Mouse (Mus musculus) thymus, adult 2 months (tissue): Measurements from ENCODE around the gene Svip. TPM values are rescaled to one million over a fixed set of nuclear protein-coding genes. Genes with fewer than 3 reads are reported as not detected.

ENCODE experiments used
- DNase-seq: peaks from one replicate; pipeline ENCODE4 v3.0.0; 2021
- H3K27ac ChIP-seq: fragments of 200-500 bp; 2 replicates; pipeline ENCODE4 v1.5.1; 2012; ENCODE audit warnings: low read length, control low read depth; ENCODE audit not compliant: control insufficient read depth, insufficient read depth
- H3K27me3 ChIP-seq: fragments of 200-500 bp; 2 replicates; pipeline ENCODE4 v1.6.1; 2012; ENCODE audit warnings: mild to moderate bottlenecking, low read length, moderate library complexity, mixed read lengths; ENCODE audit not compliant: control insufficient read depth, insufficient read depth
- H3K36me3 ChIP-seq: fragments of 200-500 bp; 2 replicates; pipeline ENCODE4 v1.6.1; 2012; ENCODE audit warnings: mild to moderate bottlenecking, low read length, moderate library complexity; ENCODE audit not compliant: control insufficient read depth, insufficient read depth
- H3K4me1 ChIP-seq: fragments of 200-500 bp; replicated peaks from 2 replicates; pipeline ENCODE4 v1.6.1; 2012; ENCODE audit warnings: low read length; ENCODE audit not compliant: control insufficient read depth, insufficient read depth
- H3K4me3 ChIP-seq: fragments of 200-500 bp; 2 replicates; pipeline ENCODE4 v1.5.1; 2012; ENCODE audit warnings: mild to moderate bottlenecking, low read length, control low read depth, moderate library complexity; ENCODE audit not compliant: control insufficient read depth, insufficient read depth
- CTCF ChIP-seq: fragments of 200-500 bp; IDR thresholded peaks from 2 replicates; pipeline ENCODE4 v1.5.1; 2012; ENCODE audit warnings: mild to moderate bottlenecking, control low read depth, low read length, moderate library complexity, borderline replicate concordance; ENCODE audit not compliant: control insufficient read depth, poor library complexity, insufficient read depth; ENCODE audit errors: extremely low read depth
- POLR2A ChIP-seq: fragments of 200-500 bp; IDR thresholded peaks from 2 replicates; pipeline ENCODE4 v1.6.1; 2012; ENCODE audit warnings: mild to moderate bottlenecking, low read length, control low read depth, moderate library complexity; ENCODE audit not compliant: control insufficient read depth, poor library complexity, insufficient read depth; ENCODE audit errors: extremely low read depth
- WGBS: fragments of 180-500 bp; shearing (Covaris S2); methylation state at CpG from one replicate; pipeline ENCODE4 v1.1.7; 2018; 5-methylcytosine and 5-hydroxymethylcytosine counted together
- polyA plus RNA-seq: library from polyadenylated mRNA; depleted of rRNA; stranded (reverse); fragments of >200 nt; gene quantifications from 2 replicates; pipeline ENCODE4 v1.2.3, GENCODE M21; 2012; rRNA removed

The Svip gene
- 0.34 and 0.61 TPM in 2 replicates for polyA plus RNA-seq

DNA sequence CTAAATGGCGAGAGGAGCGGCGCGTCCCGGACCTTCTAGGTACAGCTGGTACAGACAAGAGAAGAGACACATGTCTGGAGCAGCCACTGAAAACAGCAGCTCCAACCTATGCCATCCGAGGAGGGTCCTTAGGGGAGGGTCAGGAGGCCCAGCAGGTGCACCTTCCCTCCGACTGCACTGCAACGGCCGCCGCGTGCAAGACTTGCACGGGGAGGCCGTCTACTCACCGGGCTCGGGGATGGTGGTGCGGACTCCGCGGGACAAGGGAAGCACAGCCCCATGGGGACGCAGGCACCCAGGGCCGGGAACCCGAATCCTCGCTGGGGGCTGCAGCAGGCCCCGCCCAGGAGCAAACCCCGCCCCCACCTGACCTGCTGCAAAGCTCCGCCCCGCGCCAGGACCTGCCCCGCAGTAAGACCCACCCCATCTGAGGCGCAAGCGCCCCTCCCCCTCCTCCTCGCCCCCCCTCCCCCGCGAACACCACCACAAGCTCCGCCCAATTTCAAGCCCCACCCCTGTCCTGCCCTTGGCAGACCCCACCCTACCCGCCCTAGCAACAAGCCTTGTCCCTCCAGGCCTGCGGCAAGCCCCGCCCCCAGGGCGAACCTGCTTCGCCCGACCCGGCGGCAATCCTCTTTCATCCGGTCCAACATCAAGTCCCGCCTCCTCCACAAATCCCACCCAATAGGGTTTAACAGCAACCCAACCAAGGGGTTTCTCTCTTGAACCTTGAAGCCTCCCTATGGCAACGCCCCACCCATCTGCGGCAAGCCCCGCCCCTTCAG, at the start of gene Svip:
TSS of gene Svip (minus strand) at position 508 of the 785 bp plus-strand sequence.
- no peaks in the 10 kb centered on the region; the same call in 1 of the 2 replicates for H3K27me3 ChIP-seq
- no peak within 1 kb of the TSS for H3K27ac ChIP-seq
- H3K4me1 ChIP-seq = no peaks in the 10 kb centered on the region
- DNase-seq = peak; percentile 43
- H3K36me3 ChIP-seq = no peaks in the 10 kb centered on the region
- H3K4me3 ChIP-seq = peak within 1 kb of the TSS; percentile 40
- TF ChIP-seq POLR2A (no peak), CTCF (no peak)
- WGBS = under 1% methylated on average over 44 of the region's 47 CpGs

GRCm38 (mm10) chr7:52037600-52038582, 32.1 kb upstream of the Svip start:
- Histone ChIP-seq H3K4me3 (no peak overlapping the region), H3K27ac (no peak overlapping the region), H3K27me3 (no peaks in the 10 kb centered on the region), H3K36me3 (no peaks in the 10 kb centered on the region), H3K4me1 (no peaks in the 10 kb centered on the region)
- WGBS = 52% methylated on average over 8 of the region's 8 CpGs
- TF ChIP-seq CTCF = no peak
- DNase-seq = no peak

DNA sequence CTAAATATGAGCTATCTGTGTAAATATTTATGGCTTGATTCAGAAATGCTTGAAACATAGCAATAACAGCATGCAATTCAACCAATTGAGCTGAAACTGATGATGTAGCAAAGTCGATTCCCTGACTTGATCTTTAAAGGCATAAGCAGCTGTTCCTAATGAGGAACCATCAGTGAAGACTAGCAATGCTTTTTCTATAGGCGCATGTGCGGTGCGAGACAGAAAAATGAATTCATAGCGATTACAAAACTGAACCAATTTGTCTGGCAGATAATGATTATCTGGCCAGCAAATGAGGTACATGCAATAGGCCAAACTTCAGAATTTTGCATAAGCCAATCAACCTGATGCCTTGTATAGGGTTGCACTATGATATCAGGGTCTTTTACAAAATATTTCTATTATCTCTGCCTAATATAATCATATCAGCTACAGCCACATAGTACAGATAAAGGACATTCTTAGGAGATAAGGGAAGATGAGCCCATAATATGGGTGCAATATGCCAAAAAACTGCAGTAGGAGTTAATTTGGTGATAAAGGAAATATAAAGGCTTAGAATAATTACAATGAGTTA, 18.3 kb upstream of the Svip start:
- no peaks in the 10 kb centered on the region for H3K4me1 ChIP-seq
- H3K36me3 ChIP-seq = no peaks in the 10 kb centered on the region
- no peak for TF ChIP-seq POLR2A
- TF ChIP-seq CTCF = no peak
- H3K27me3 ChIP-seq = no peaks in the 10 kb centered on the region
- no peak overlapping the region for H3K27ac ChIP-seq
- 94% methylated on average over 5 of the region's 5 CpGs for WGBS
- no peak for DNase-seq
- H3K4me3 ChIP-seq = no peak overlapping the region

DNA sequence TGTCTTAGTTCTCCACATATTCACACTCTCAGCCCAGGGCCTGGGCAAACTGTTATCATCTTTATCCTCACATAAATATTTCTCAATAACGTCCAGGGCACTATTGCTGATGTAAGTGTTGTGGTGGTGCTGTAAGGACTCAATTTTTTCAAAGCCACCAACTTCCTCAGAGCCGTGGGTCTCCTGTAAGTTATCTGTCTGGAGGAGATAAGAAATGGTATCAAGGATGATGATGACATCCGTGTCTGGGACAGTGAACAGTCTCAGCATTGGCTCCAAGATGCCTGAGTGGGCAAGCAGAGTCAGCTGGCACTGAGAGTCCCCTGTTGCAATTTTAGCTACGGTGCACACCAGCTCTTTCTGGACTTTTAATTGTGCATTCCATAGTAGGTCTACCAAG, 16.2 kb upstream of the Svip start:
- Histone ChIP-seq H3K4me1 (no peaks in the 10 kb centered on the region), H3K36me3 (no peaks in the 10 kb centered on the region), H3K27me3 (no peaks in the 10 kb centered on the region), H3K4me3 (no peak overlapping the region), H3K27ac (no peak overlapping the region)
- TF ChIP-seq CTCF = no peak
- DNase-seq = no peak
- 79% methylated on average over 4 of the region's 4 CpGs for WGBS

- no peak for DNase-seq
- no peak within 1 kb of the TSS for H3K4me3 ChIP-seq
- no peaks in the 10 kb centered on the region for H3K27me3 ChIP-seq
- WGBS = 82% methylated on average over 3 of the region's 3 CpGs
- TF ChIP-seq CTCF (no peak), POLR2A (no peak)
- no peak within 1 kb of the TSS for H3K27ac ChIP-seq
- no peaks in the 10 kb centered on the region for H3K36me3 ChIP-seq
- H3K4me1 ChIP-seq = no peaks in the 10 kb centered on the region
Measured at GRCm38 (mm10) chr7:52015628-52016027, 9.8 kb upstream of the Svip start, which contains the start of gene 1700015G11Rik. TSS of gene 1700015G11Rik (minus strand) at chr7:52015728.

DNA sequence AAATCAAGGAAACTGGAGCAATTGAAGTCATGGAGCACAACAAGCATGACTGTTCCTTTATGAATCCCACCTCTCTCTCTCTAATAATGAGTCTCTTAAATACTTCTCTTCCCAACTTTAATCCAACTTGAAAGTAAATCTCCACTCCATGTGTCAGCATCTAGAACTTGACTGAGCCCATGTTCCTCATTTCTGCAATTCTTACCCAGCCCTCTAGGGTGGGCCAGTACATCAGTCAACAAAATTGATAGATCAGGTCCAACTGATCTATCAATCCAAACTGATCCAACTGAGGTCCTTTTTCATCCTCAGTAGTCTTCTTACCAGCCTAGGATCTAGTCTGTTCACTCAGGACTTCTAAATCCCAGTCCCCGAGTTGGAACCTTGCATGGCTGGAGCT, 9.4 kb upstream of the Svip start:
- H3K36me3 ChIP-seq = no peaks in the 10 kb centered on the region
- no peak for TF ChIP-seq POLR2A
- TF ChIP-seq CTCF = no peak
- H3K4me3 ChIP-seq = no peak overlapping the region
- H3K27me3 ChIP-seq = no peaks in the 10 kb centered on the region
- H3K27ac ChIP-seq = no peak overlapping the region
- WGBS = 93% methylated on average over 1 of the region's 1 CpGs
- no peak for DNase-seq
- H3K4me1 ChIP-seq = no peaks in the 10 kb centered on the region
